Mouse (Mus musculus): Measurements from ENCODE around the gene Gm49354. TPM values are rescaled to one million over a fixed set of nuclear protein-coding genes. Genes with fewer than 3 reads are reported as not detected.
A peak's percentile ranks its signal among the peaks of the same experiment; 100 is the strongest.

Gene Gm49354
- total RNA-seq (2014; rRNA removed) (not detected in 2 replicates), polyA plus RNA-seq (2015; fragmentation: Nextera tagmentation; extraction: Ambion mirVana) (not detected in 2 replicates)

- H3K9ac ChIP-seq = no peak within 1 kb of the TSS
- no peak within 1 kb of the TSS for H3K4me2 ChIP-seq (ENCODE audit: low read depth)
- ATAC-seq = no peak
- H3K27me3 ChIP-seq (ENCODE audit: insufficient read depth, low read length) = no peaks in the 10 kb centered on the region
- H3K9me3 ChIP-seq (ENCODE audit: low read length) = no peaks in the 10 kb centered on the region
- no peak within 1 kb of the TSS for H3K27ac ChIP-seq (ENCODE audit: low read depth, low read length)
- H3K4me1 ChIP-seq (ENCODE audit: insufficient read depth) = no peaks in the 10 kb centered on the region
- H3K36me3 ChIP-seq (ENCODE audit: insufficient read depth) = peaks cover 94% of the 10 kb centered on the region
- no peak for DNase-seq
- TF ChIP-seq CTCF (IDR thresholded peaks at IDR 0.05; ENCODE audit: low read depth) = no peak
- no peak within 1 kb of the TSS for H3K4me3 ChIP-seq (ENCODE audit: low read depth, low read length)
- 96% methylated on average over 7 of the region's 7 CpGs for WGBS
These were observed at the start of gene Gm49354 for GRCm38 (mm10) chr13:59782145-59782544. Gene Gm49354, minus strand, starts transcription at chr13:59782245.

DNA sequence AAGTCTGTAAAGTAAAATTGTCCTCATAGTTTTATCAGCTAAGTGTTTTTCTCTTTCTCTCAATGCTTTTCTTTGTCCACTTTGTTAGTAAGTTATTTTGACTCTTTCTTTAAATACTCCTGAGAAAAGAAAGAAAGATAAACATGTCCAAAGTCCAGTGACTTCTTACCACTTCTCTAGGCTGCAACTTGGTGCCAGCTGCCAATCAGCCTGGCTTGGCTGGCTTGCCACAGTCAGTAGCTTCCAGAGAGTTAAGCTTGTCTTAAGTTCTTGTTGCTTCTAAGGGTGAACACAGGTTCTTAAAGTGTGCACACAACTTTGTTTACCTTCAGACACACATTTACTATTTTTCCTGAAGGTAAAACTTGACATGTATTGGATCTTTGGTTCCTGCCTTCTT, 43.9 kb upstream of the Gm49354 start:
- H3K9ac ChIP-seq = no peak overlapping the region
- H3K27me3 ChIP-seq (ENCODE audit: insufficient read depth, low read length) = no peaks in the 10 kb centered on the region
- H3K9me3 ChIP-seq (ENCODE audit: low read length) = no peaks in the 10 kb centered on the region
- H3K36me3 ChIP-seq (ENCODE audit: insufficient read depth) = no peaks in the 10 kb centered on the region
- H3K4me3 ChIP-seq (ENCODE audit: low read depth, low read length) = no peak overlapping the region
- DNase-seq (no peak), ATAC-seq (no peak)
- TF ChIP-seq CTCF (IDR thresholded peaks at IDR 0.05; ENCODE audit: low read depth) = no peak
- H3K27ac ChIP-seq (ENCODE audit: low read depth, low read length) = no peak overlapping the region
- H3K4me1 ChIP-seq (ENCODE audit: insufficient read depth) = peaks cover 8% of the 10 kb centered on the region
- no peak overlapping the region for H3K4me2 ChIP-seq (ENCODE audit: low read depth)

GRCm38 (mm10) chr13:59822507-59823462, 40.7 kb upstream of the Gm49354 start, which contains the start of gene Tut7:
Gene Tut7, minus strand, starts transcription at chr13:59823147.
- peak within 1 kb of the TSS; percentile 83 for H3K4me2 ChIP-seq (ENCODE audit: low read depth)
- WGBS = 2% methylated on average over 97 of the region's 100 CpGs
- peak; percentile 99 for ATAC-seq

GRCm38 (mm10) chr13:59820836-59821235, 38.8 kb upstream of the Gm49354 start:
- H3K9me3 ChIP-seq (ENCODE audit: low read length) = no peaks in the 10 kb centered on the region
- H3K4me1 ChIP-seq (ENCODE audit: insufficient read depth) = peaks cover 24% of the 10 kb centered on the region
- H3K4me2 ChIP-seq (ENCODE audit: low read depth) = no peak overlapping the region
- no peak for TF ChIP-seq CTCF (IDR thresholded peaks at IDR 0.05; ENCODE audit: low read depth)
- ATAC-seq (no peak), DNase-seq (no peak)
- 78% methylated on average over 3 of the region's 3 CpGs for WGBS
- peaks cover 19% of the 10 kb centered on the region for H3K36me3 ChIP-seq (ENCODE audit: insufficient read depth)
- no peak overlapping the region for H3K27ac ChIP-seq (ENCODE audit: low read depth, low read length)
- H3K4me3 ChIP-seq (ENCODE audit: low read depth, low read length) = no peak overlapping the region
- H3K9ac ChIP-seq = no peak overlapping the region
- H3K27me3 ChIP-seq (ENCODE audit: insufficient read depth, low read length) = no peaks in the 10 kb centered on the region

More at GRCm38 (mm10) chr13:59822507-59823462, 40.7 kb upstream of the Gm49354 start, which contains the start of gene Tut7:
- no peaks in the 10 kb centered on the region for H3K9me3 ChIP-seq (ENCODE audit: low read length)
- H3K27ac ChIP-seq (ENCODE audit: low read depth, low read length) = peak within 1 kb of the TSS; percentile 88
- H3K4me3 ChIP-seq (ENCODE audit: low read depth, low read length) = peak within 1 kb of the TSS; percentile 68
- peak; percentile 96 for DNase-seq
- H3K9ac ChIP-seq = peak within 1 kb of the TSS; percentile 79
- 0 out of 2 replicates have a peak, but pooled peaks cover 5% of the 10 kb centered on the region for H3K36me3 ChIP-seq (ENCODE audit: insufficient read depth)
- no peak for TF ChIP-seq CTCF (IDR thresholded peaks at IDR 0.05; ENCODE audit: low read depth)
- H3K27me3 ChIP-seq (ENCODE audit: insufficient read depth, low read length) = no peaks in the 10 kb centered on the region
- H3K4me1 ChIP-seq (ENCODE audit: insufficient read depth) = peaks cover 24% of the 10 kb centered on the region

- peak overlapping the region; percentile 9; the same call in 1 of the 2 replicates for H3K4me2 ChIP-seq (ENCODE audit: low read depth)
- no peak for TF ChIP-seq CTCF (IDR thresholded peaks at IDR 0.05; ENCODE audit: low read depth)
These were observed 38.1 kb upstream of the Gm49354 start for GRCm38 (mm10) chr13:59820114-59820513.

DNA sequence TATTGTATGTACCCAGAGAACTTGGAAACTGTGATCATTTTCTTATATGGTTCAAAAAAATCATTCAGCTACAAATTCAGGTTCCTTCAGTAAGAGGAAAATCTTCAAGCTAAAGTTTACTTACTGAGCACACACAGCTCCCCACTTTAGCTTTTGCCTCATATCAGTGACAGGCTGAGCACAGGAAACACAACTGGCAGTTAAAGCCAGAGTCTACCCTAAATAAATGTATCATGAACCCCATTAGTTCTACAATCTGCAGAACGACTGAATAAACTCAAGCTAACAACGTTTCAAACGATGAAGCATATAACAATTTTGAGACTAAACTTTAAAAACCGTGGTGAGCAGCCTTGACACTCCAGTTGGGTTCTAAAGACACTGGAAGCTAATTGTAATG, 35.3 kb upstream of the Gm49354 start:
- no peak for TF ChIP-seq CTCF (IDR thresholded peaks at IDR 0.05; ENCODE audit: low read depth)

More at GRCm38 (mm10) chr13:59820114-59820513, 38.1 kb upstream of the Gm49354 start:
- H3K4me1 ChIP-seq (ENCODE audit: insufficient read depth) = peaks cover 24% of the 10 kb centered on the region
- peaks cover 26% of the 10 kb centered on the region for H3K36me3 ChIP-seq (ENCODE audit: insufficient read depth)
- H3K27ac ChIP-seq (ENCODE audit: low read depth, low read length) = no peak overlapping the region
- 72% methylated on average over 4 of the region's 4 CpGs for WGBS
- H3K4me3 ChIP-seq (ENCODE audit: low read depth, low read length) = no peak overlapping the region
- ATAC-seq (no peak), DNase-seq (no peak)
- no peak overlapping the region for H3K9ac ChIP-seq
- no peaks in the 10 kb centered on the region for H3K27me3 ChIP-seq (ENCODE audit: insufficient read depth, low read length)
- no peaks in the 10 kb centered on the region for H3K9me3 ChIP-seq (ENCODE audit: low read length)

GRCm38 (mm10) chr13:59814109-59814591, 32.1 kb upstream of the Gm49354 start:
- DNase-seq (no peak), ATAC-seq (no peak)
- TF ChIP-seq CTCF (IDR thresholded peaks at IDR 0.05; ENCODE audit: low read depth) = no peak
- peaks cover 78% of the 10 kb centered on the region for H3K36me3 ChIP-seq (ENCODE audit: insufficient read depth)
- H3K9ac ChIP-seq = no peak overlapping the region
- WGBS = 75% methylated on average over 6 of the region's 6 CpGs
- no peak overlapping the region for H3K4me3 ChIP-seq (ENCODE audit: low read depth, low read length)
- H3K4me2 ChIP-seq (ENCODE audit: low read depth) = no peak overlapping the region
- H3K4me1 ChIP-seq (ENCODE audit: insufficient read depth) = 0 out of 2 replicates have a peak, but pooled peaks cover 4% of the 10 kb centered on the region
- no peaks in the 10 kb centered on the region for H3K27me3 ChIP-seq (ENCODE audit: insufficient read depth, low read length)
- no peak overlapping the region for H3K27ac ChIP-seq (ENCODE audit: low read depth, low read length)
- no peaks in the 10 kb centered on the region for H3K9me3 ChIP-seq (ENCODE audit: low read length)

More for the DNA sequence above, 35.3 kb upstream of the Gm49354 start:
- Histone ChIP-seq H3K4me1 (ENCODE audit: insufficient read depth) (peaks cover 24% of the 10 kb centered on the region), H3K27me3 (ENCODE audit: insufficient read depth, low read length) (no peaks in the 10 kb centered on the region), H3K4me2 (ENCODE audit: low read depth) (no peak overlapping the region), H3K27ac (ENCODE audit: low read depth, low read length) (no peak overlapping the region), H3K4me3 (ENCODE audit: low read depth, low read length) (no peak overlapping the region), H3K9me3 (ENCODE audit: low read length) (no peaks in the 10 kb centered on the region), H3K36me3 (ENCODE audit: insufficient read depth) (peaks cover 49% of the 10 kb centered on the region), H3K9ac (no peak overlapping the region)
- no peak for ATAC-seq
- no peak for DNase-seq
- 87% methylated on average over 4 of the region's 4 CpGs for WGBS
